Mouse (Mus musculus) v-Abl transformed pro-B cells (cell line): ENCODE data around the gene Cks2.

ENCODE experiments used
- in situ Hi-C, 2 experiments: fragments of 400-800 bp; cut with MboI; formaldehyde crosslinking; loops; one replicate each; pipeline ENCODE4 v1.15.1; 2025; ENCODE audit not compliant: unreplicated experiment in 2 of 2

Gene Cks2

DNA sequence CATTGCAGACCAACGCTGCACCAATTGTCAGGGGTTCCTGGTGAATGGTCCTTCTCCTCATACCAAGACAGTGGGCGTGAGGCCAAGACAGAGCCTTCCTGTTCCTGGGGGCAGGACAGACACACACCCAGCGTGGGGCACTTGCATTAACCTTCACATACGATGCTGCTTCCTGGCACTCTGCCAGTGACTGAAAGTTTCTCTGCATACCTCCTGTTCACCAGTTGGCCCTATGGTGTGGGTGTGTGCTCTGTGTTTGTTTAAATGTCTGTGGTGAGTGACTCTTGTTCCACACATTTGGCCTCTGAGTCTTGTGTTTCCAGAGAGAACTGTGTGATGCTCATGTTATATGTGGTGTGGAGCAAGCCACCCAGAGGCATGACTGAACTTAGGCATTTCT lies 31.6 kb downstream of the Cks2 start:
- in situ Hi-C loops, result no loop called here

DNA sequence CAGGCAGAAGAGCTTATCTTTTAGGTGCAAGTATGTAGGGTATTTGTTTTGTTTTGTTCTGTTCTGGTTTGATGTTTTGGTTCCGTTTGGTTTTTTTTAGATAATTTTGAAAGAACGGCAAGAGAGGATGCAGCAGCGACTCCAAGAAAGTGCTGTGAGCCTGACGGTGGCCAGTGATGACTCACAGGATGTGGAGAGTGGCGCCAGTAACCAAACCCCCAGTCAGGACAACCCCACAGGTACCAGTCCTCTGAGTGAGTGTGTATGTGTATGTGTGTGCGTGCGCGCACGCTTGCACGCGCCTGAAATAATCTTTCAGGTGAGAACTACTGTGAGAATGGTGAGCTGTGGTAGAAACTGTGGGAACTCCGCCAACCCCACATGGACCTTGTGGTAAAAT lies 32.0 kb downstream of the Cks2 start:
- in situ Hi-C loops, result no loop called here

DNA sequence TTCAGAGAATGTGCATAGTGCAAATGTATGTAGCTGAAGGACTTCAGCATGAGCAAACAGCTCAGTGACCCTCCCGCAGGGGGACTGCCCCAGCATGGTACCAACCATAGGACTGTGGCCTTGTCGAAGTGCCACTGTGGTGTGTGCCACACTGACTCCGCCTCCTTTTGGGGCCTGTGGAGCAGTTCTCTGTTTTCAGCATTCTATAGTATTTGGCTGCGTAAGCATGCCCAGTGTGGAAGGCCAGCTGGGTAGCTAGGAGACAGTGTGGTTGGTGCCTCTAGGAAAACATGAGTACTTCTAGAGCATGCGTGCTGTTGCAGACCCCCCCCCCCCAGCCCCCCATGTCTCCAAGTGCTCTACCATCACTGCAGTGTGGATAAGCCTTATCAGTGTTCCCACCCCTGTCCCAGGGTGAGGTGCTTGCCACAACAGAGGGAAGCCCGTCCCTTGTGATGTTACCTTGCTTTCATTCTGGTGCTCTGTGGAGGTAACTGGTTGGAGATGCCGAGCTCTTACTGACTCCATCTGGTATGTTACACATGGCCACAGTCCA lies 32.7 kb downstream of the Cks2 start:
- in situ Hi-C loops, result no loop called here

DNA sequence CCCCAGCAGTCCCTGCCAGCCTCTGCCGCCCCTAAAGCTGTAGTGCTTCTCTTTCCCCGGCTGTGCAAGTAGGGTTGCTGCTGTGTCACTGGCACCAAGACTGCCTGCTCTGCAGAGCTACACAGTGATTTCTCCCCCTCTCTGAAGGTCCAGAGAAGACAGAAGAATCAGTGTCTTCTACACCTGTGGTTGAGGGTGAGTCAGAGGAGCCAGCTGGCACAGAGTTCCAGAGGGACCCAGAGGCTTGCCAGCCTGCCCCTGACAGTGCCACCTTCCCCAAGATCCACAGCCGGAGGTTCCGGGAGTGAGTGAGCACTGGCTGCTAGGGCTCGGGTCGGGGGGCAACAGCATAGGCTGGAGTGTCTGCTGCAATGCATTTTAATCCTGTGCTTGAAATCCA lies 33.7 kb downstream of the Cks2 start:
- in situ Hi-C loops, result no loop called here

DNA sequence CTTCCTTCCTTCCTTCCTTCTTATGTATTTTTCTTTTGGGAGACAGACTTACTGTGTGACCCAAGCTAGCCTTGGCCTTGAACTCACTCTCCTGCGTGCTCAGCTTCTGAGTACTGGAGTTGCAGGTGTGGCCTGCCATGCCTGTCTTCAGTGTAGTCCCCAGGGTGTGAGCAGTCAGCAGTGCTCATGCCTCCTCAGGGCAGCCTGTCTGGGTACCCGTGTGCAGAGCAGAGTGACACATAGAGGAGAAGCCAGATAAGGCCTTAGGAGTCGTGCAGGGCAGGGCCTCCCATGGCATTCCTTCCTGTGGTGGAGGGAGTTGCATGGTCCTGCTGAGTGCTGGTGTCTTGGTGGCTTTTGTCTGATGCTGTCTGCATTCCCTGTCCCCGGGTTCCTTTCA lies 34.3 kb downstream of the Cks2 start:
- in situ Hi-C loops, result no loop called here

DNA sequence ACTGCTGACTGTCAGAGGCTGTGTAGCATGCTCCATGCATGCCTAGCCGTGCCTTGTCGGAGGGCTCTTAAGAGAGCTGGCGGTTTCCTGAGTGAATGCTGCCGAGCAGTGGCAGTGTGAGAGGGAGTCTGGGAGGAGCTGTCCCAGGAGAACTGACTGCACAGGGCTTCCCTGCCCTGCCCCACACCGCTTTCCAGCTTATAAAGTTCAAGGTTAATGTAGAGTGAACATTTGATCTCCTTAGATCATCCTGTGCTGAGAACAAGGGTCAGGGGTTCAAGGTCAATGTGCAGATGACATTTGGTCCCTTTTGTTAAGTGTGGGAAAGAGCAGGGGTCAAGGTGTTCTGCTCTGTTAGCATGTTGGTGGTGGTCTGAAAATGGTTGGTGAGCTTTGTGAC lies 36.0 kb downstream of the Cks2 start:
- in situ Hi-C loops, result no loop called here

DNA sequence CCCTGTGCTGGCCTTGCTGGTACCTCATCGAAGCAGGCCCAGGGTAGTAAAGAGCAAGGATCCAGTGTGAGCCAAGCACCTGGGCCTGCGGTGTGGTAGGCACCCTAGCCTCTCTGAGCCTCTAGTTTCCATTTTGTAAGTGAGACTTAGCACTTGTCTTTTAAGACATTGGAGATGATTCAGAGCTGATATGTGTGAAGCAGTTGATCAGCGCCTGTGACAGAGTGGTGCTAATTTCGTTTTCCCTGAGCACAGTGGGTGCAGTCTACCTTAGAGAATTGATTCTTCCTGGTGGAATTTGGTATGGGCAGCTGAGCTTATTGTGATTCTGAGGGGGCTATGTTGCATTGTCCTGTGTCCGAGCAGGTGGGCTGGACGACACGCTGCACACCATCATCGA lies 36.6 kb downstream of the Cks2 start:
- in situ Hi-C loops, result no loop called here

DNA sequence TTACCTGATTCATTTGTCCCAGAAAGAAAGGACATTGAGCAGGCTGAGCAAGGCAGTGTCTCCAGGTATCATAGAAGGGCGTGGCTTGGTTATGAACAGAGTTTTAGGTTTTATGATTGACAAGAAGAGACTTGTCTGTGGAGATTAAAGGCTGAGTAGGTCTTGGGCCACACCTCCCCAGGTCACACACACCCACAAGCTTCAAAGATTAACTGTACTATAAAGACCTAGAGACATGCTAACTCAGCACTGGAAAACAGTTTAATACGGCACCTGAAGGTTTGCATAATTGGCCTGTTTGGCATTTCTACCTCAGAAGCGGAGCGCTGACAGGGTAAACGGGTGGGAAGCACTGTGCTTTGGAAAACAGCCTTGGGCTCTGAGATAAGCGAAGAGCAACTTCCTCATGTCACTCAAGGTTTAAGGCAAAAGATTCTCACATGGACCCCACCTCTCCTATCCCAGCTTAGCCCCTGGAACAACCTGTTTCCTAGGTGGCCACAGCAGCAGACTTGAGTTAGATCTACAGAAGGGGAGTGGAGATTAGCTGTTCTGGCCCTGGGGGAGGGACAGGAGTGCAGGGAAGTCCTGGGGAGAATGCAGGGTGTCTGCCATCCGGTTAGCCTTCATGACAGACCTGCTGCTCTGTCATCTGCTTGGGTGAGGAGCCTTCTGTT lies 40.4 kb downstream of the Cks2 start:
- in situ Hi-C loops, result loop anchor here in 1 of 2 experiments (5.0 kb wide), 1 partner anchor 127 kb away; no protein-coding TSS in a partner anchor

DNA sequence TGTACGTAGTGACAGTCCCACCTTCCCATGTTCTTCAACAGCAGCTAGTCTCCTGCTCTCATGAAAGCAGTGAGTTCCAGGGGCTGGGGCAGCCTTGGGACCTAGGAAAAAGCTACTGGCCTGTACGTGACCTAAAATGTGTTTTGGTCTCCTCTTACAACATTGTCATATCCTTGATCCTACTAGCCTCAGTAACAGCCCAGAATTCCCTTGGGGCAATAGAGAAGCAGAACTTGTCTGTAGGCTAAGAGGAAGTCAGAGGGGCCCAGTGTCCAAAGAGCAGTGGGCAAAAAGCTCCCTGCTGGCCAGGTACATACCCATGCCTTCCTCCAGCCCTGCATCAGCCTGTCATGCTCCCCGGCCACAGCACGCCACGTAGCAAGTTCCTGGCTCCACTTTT lies 41.9 kb downstream of the Cks2 start:
- in situ Hi-C loops, result loop anchor here in 1 of 2 experiments (5.0 kb wide), 1 partner anchor 125 kb away; no protein-coding TSS in a partner anchor

DNA sequence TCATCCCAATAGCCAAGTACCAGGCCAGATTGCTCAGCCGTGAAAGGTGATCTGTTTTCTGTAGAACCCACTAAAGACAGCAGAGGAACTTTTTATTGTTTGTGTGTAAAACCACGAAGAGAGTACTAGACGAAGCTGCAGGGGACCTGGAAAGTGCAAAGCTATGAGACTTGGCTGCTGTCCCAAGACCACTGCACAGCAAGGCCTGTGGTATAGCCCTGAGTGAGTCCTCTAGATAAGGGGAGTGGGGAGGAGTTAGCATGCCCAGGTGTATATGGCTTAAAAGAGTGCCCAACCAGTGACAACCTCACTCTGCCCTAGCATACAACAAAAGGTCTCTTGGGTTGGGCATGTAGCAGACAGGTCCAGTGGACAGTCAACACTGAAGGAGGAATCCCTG lies 43.7 kb downstream of the Cks2 start:
- in situ Hi-C loops, result loop anchor here in 1 of 2 experiments (5.0 kb wide), 1 partner anchor 124 kb away; no protein-coding TSS in a partner anchor

DNA sequence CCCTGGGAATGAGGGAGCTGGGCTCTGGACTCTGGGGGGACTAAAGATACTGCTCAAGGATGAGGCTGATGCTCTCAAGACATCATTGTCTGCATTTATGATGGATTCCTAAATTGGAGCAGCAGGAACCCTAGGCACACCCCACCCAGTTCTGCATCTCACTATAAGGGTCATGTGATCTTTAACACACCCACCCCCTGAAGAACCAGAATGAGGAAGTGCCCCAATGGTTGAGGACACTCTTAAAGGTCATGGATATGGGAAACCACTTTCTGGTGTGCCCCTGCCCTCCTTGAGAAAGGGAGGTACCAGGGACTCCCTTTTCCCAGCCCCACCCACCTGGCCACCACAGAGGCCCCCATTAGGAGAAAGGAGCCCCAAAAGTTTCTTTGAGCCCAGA lies 51.4 kb downstream of the Cks2 start:
- in situ Hi-C loops, result no loop called here

DNA sequence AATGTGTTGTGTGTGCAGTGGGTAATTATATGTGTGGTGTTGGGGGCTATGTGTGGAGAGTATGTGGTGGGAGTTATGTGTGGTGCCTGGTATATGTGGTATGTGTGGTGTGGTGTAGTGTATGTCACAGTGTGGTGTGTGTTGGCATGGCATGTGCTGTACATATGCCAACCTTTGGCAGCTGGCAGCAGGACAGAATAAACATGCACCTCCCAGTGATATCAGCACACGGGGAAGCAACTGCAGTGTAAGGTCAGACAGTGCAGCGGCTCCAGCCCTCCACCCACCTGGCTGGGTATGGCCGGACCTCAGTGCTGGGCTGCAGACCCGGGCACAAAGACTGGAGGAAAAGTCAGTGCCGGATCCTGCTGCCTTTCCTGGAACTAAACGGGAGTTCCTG lies 52.4 kb downstream of the Cks2 start:
- in situ Hi-C loops, result no loop called here

DNA sequence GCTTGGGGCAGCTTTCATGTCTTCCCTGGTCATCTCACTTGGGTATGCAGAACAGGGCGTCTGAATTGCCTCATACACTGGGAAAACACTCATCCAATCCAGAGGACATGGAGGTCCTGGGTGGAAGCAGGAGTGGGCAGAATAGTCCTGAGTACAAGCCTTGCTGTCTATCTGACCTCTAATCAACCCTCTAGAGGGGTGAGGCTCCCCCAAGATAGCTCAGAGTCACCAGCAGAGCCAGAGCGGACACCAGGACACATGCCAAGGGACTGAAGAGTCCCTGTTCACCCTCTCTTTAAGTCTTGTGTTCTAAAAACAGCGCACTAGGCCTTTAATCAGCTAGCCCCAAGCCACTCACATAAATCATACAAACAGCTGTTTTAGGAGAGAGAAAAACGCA lies 52.9 kb downstream of the Cks2 start:
- in situ Hi-C loops, result no loop called here

DNA sequence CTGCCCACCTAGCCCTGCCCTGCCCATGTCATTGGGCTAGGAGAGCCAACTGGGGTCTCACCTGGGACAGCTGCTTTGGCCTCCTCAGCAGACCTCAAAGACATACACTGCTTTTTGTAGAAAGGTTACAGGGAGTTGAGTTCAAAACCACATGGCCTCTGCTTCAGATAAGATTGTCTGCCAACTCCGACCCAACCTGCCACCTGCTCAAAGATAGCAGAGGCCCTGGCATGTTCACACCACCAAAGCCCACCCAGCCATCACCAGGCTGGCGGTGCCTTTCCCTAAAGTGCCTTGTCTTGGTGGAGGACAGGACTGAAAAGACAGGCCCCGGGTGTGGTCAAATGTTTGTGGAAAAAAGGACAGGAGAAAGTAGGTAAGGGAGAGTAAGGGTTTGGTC lies 53.3 kb downstream of the Cks2 start:
- in situ Hi-C loops, result no loop called here
